Mouse (Mus musculus) liver, embryonic 14.5 days (tissue): ENCODE data around the gene Wdtc1. TPM values are rescaled to one million over a fixed set of nuclear protein-coding genes. Genes with fewer than 3 reads are reported as not detected.

ENCODE experiments used
- ATAC-seq: fragments of 200-750 bp; cut with Nextera tagmentation; 2 replicates; pipeline ENCODE4 v1.8.0; 2017; ENCODE audit warnings: moderate number of reproducible peaks, mild to moderate bottlenecking, moderate library complexity; ENCODE audit not compliant: insufficient read depth
- DNase-seq, 3 experiments: peaks; one replicate each; pipeline ENCODE4 v3.0.0-alpha.2; 2012 to 2013; ENCODE audit warnings: low read depth in 3 of 3, low spot score in 3 of 3
- H3K27ac ChIP-seq: fragments of 300-500 bp; sonication (generic); 2 replicates; pipeline ENCODE4 v1.5.1; 2014; ENCODE audit warnings: moderate library complexity, mild to moderate bottlenecking, control low read depth, inconsistent platforms
- H3K27me3 ChIP-seq: fragments of 300-500 bp; sonication (generic); 2 replicates; pipeline ENCODE4 v1.6.1; 2014; ENCODE audit warnings: mild to moderate bottlenecking, low read length, moderate library complexity; ENCODE audit not compliant: control insufficient read depth, insufficient read depth
- H3K36me3 ChIP-seq: fragments of 300-500 bp; sonication (generic); replicated peaks from 2 replicates; pipeline ENCODE4 v1.6.1; 2014; ENCODE audit warnings: low read depth; ENCODE audit not compliant: control insufficient read depth, insufficient read depth
- H3K4me1 ChIP-seq, 2 experiments: fragments of 200-500 bp in 1 of 2; fragments of 300-500 bp in 1 of 2; sonication (generic) in 1 of 2; replicated peaks; 2 replicates each; pipeline ENCODE4 v1.6.1; 2012 to 2014; ENCODE audit warnings: antibody characterized with exemption in 1 of 2, inconsistent platforms in 1 of 2, low read length in 1 of 2; ENCODE audit not compliant: control insufficient read depth in 2 of 2, insufficient read depth in 2 of 2
- H3K4me2 ChIP-seq: fragments of 300-500 bp; sonication (generic); 2 replicates; pipeline ENCODE4 v1.6.1; 2014; ENCODE audit warnings: low read depth, mild to moderate bottlenecking, control low read depth, moderate library complexity
- H3K4me3 ChIP-seq, 2 experiments: fragments of 200-500 bp in 1 of 2; fragments of 300-500 bp in 1 of 2; sonication (generic) in 1 of 2; 2 replicates each; pipeline ENCODE4 v1.5.1; 2012 to 2014; ENCODE audit warnings: low read depth in 2 of 2, low read length in 2 of 2, mild to moderate bottlenecking in 2 of 2, control low read depth in 1 of 2, inconsistent platforms in 1 of 2, moderate library complexity in 1 of 2; ENCODE audit not compliant: insufficient read depth in 1 of 2
- H3K9ac ChIP-seq: fragments of 300-500 bp; sonication (generic); replicated peaks from 2 replicates; pipeline ENCODE4 v1.6.1; 2014; ENCODE audit warnings: mild to moderate bottlenecking, control low read depth, moderate library complexity
- H3K9me3 ChIP-seq: fragments of 300-500 bp; sonication (generic); 2 replicates; pipeline ENCODE4 v1.6.1; 2016; ENCODE audit warnings: low read length, mixed read lengths; ENCODE audit not compliant: control insufficient read depth
- CTCF ChIP-seq: IDR thresholded peaks from 2 replicates; pipeline ENCODE4 v1.5.1; 2016; ENCODE audit warnings: antibody characterized with exemption, low read depth, control low read depth
- EP300 ChIP-seq: IDR thresholded peaks from 2 replicates; pipeline ENCODE4 v1.6.1; 2016; ENCODE audit warnings: antibody characterized with exemption, low read depth
- WGBS: fragments of 180-500 bp; shearing (Covaris S2); extraction: QIAGEN DNeasy Blood & Tissue Kit; methylation state at CpG from one replicate; pipeline ENCODE4 v1.1.7; 2014; ENCODE audit not compliant: insufficient replicate concordance; 5-methylcytosine and 5-hydroxymethylcytosine counted together
- polyA plus RNA-seq, 2 experiments: library from polyadenylated mRNA; depleted of rRNA in 1 of 2; stranded (reverse) in 1 of 2; unstranded in 1 of 2; fragments of >200 nt; fragmentation: Nextera tagmentation in 1 of 2; extraction: Ambion mirVana in 1 of 2; gene quantifications; 2 replicates each; pipeline versions ENCODE4 v1.2.1 to v1.2.3; 2012 to 2014

Gene Wdtc1
- polyA plus RNA-seq, 2 experiments, result 6.4 to 7.3 TPM

GRCm38 (mm10) chr4:133269596-133269995, 83.7 kb downstream of the Wdtc1 start:
- DNase-seq (no peak), ATAC-seq (no peak)
- Histone ChIP-seq H3K36me3 (peaks cover 36% of the 10 kb centered on the region), H3K4me1 (no peaks in the 10 kb centered on the region), H3K4me2 (no peak overlapping the region), H3K27me3 (no peaks in the 10 kb centered on the region), H3K27ac (no peak overlapping the region), H3K4me3 (no peak overlapping the region), H3K9ac (no peak overlapping the region), H3K9me3 (no peaks in the 10 kb centered on the region)
- 73% methylated on average over 3 of the region's 3 CpGs for WGBS
- no peak for TF ChIP-seq CTCF
- no peak for TF ChIP-seq EP300

GRCm38 (mm10) chr4:133268931-133269330, 84.3 kb downstream of the Wdtc1 start:
- H3K4me2 ChIP-seq, result no peak overlapping the region
- H3K4me3 ChIP-seq, result no peak overlapping the region
- H3K27me3 ChIP-seq, result no peaks in the 10 kb centered on the region
- H3K36me3 ChIP-seq, result peaks cover 36% of the 10 kb centered on the region
- WGBS, result 86% methylated on average over 3 of the region's 3 CpGs
- ATAC-seq (no peak), DNase-seq (no peak)
- H3K9ac ChIP-seq, result no peak overlapping the region
- no peaks in the 10 kb centered on the region for H3K4me1 ChIP-seq
- no peaks in the 10 kb centered on the region for H3K9me3 ChIP-seq
- TF ChIP-seq CTCF, result no peak
- TF ChIP-seq EP300, result no peak
- H3K27ac ChIP-seq, result no peak overlapping the region

- DNase-seq, result no peak
- no peak overlapping the region for H3K4me2 ChIP-seq
- ATAC-seq, result no peak
- no peaks in the 10 kb centered on the region for H3K9me3 ChIP-seq
- 80% methylated on average over 12 of the region's 12 CpGs for WGBS
- no peaks in the 10 kb centered on the region; a peak in 1 of 4 replicates for H3K4me1 ChIP-seq
- no peak overlapping the region for H3K4me3 ChIP-seq
- no peak overlapping the region for H3K9ac ChIP-seq
- H3K36me3 ChIP-seq, result peaks cover 36% of the 10 kb centered on the region
- no peak for TF ChIP-seq EP300
- no peak for TF ChIP-seq CTCF
- no peak overlapping the region for H3K27ac ChIP-seq
- no peaks in the 10 kb centered on the region for H3K27me3 ChIP-seq
Observed at GRCm38 (mm10) chr4:133266248-133266880, 86.9 kb downstream of the Wdtc1 start.

- Histone ChIP-seq H3K27ac (no peak overlapping the region), H3K9me3 (no peaks in the 10 kb centered on the region), H3K4me2 (no peak overlapping the region), H3K9ac (no peak overlapping the region), H3K27me3 (no peaks in the 10 kb centered on the region), H3K36me3 (peaks cover 36% of the 10 kb centered on the region), H3K4me3 (no peak overlapping the region), H3K4me1 (no peaks in the 10 kb centered on the region; a peak in 1 of 4 replicates)
- WGBS, result 82% methylated on average over 4 of the region's 4 CpGs
- TF ChIP-seq CTCF (no peak), EP300 (no peak)
- ATAC-seq (no peak), DNase-seq (no peak)
Observed at GRCm38 (mm10) chr4:133265759-133266158, 87.5 kb downstream of the Wdtc1 start.

GRCm38 (mm10) chr4:133265297-133265696, 88.0 kb downstream of the Wdtc1 start:
- no peak overlapping the region for H3K4me3 ChIP-seq
- no peak for ATAC-seq
- peaks cover 36% of the 10 kb centered on the region for H3K36me3 ChIP-seq
- no peak for TF ChIP-seq CTCF
- TF ChIP-seq EP300, result no peak
- H3K27me3 ChIP-seq, result no peaks in the 10 kb centered on the region
- no peak overlapping the region for H3K4me2 ChIP-seq
- H3K9ac ChIP-seq, result no peak overlapping the region
- H3K4me1 ChIP-seq, result no peaks in the 10 kb centered on the region; a peak in 1 of 4 replicates
- no peak overlapping the region for H3K27ac ChIP-seq
- DNase-seq, result no peak
- 85% methylated on average over 3 of the region's 3 CpGs for WGBS
- H3K9me3 ChIP-seq, result no peaks in the 10 kb centered on the region
